Mouse (Mus musculus): Measurements from ENCODE around the gene Nxpe3. TPM values are rescaled to one million over a fixed set of nuclear protein-coding genes. Genes with fewer than 3 reads are reported as not detected.
A peak's percentile ranks its signal among the peaks of the same experiment; 100 is the strongest.

Gene Nxpe3
- total RNA-seq (2014; rRNA removed) = 1.8 and 2.4 TPM in 2 replicates
- 0.84 and 1.1 TPM in 2 replicates for polyA plus RNA-seq (2015; fragmentation: Nextera tagmentation; extraction: Ambion mirVana)

DNA sequence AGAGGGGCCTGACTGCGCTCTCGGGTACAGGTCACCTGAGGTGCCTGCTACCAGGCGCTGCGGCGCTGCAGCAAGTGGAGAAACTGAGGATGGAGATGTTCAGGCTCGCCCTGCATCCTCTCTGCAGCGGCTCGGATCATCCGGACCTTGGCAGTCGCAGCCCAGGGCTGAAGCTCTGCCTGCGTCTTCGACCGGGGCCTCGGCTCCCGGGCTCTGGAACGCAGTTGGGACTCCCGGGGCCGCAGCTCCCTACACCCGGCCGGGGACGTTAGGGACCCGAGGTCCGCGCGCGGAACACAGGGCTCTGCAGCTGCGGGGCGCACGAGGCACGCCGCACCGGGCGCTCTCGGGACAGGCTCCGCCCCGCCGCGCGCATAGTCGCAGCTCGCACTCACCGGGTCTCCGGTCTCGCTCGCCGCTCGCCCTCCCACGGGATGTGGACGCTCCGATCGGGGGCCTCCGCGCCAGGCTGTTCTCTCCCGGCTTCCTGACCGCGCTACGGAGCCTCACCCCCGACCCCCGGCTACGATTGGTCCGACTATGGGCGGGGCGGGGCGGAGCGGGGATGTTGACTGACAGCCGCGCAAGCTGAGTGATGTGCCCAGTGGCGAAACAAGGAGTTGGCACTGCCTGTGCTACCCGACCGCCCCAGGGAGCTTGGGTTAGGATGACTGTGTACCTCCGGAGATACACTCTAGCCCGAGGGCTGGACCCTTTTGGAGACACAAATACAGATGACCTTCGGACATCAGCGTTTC, at the start of gene Nxpe3:
Gene Nxpe3 (minus strand): TSS at position 393 of the 758 bp plus-strand sequence.
- DNase-seq (ENCODE audit: low spot score) (peak; percentile 90), ATAC-seq (peak; percentile 96)
- Histone ChIP-seq H3K36me3 (ENCODE audit: insufficient read depth, low read length) (no peaks in the 10 kb centered on the region), H3K4me2 (ENCODE audit: low read depth, low read length) (peak within 1 kb of the TSS; percentile 85), H3K9me3 (ENCODE audit: low read length) (no peaks in the 10 kb centered on the region), H3K4me3 (ENCODE audit: low read length) (peak within 1 kb of the TSS; percentile 85), H3K27me3 (ENCODE audit: insufficient read depth, low read length) (no peaks in the 10 kb centered on the region), H3K4me1 (ENCODE audit: insufficient read depth, low read length) (peaks cover 9% of the 10 kb centered on the region; the same call in 1 of the 2 replicates), H3K27ac (peak within 1 kb of the TSS; percentile 91), H3K9ac (replicated peaks; ENCODE audit: low read length) (peak within 1 kb of the TSS; percentile 79)
- TF ChIP-seq CTCF (IDR thresholded peaks at IDR 0.05; ENCODE audit: low read depth) = peak; percentile 43
- WGBS = under 1% methylated on average over 58 of the region's 74 CpGs

DNA sequence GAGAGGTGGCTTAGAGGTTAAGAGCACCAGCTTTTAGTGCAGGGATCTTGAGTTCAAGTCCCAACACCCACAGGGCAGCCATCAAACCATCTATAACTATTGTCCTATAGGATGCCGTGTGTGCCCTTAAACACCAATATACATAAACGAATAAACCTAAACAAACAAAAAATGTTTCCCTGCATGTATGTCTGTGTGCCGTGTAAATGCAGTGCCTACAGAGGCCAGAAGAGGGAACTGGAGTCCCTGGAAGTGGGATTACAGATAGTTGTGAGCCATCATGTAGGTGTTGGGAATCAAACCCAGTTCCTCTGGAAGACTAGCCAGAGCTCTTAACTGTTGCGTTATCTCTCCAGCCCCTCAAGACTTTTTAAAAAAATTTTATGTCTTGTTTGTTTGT, 45.7 kb upstream of the Nxpe3 start:
- no peak for DNase-seq (ENCODE audit: low spot score)
- Histone ChIP-seq H3K9me3 (ENCODE audit: low read length) (no peaks in the 10 kb centered on the region), H3K4me1 (ENCODE audit: insufficient read depth, low read length) (no peaks in the 10 kb centered on the region), H3K27me3 (ENCODE audit: insufficient read depth, low read length) (no peaks in the 10 kb centered on the region), H3K4me3 (ENCODE audit: low read length) (no peak overlapping the region), H3K27ac (no peak overlapping the region), H3K36me3 (ENCODE audit: insufficient read depth, low read length) (no peaks in the 10 kb centered on the region), H3K4me2 (ENCODE audit: low read depth, low read length) (no peak overlapping the region), H3K9ac (replicated peaks; ENCODE audit: low read length) (no peak overlapping the region)
- no peak for ATAC-seq
- TF ChIP-seq CTCF (IDR thresholded peaks at IDR 0.05; ENCODE audit: low read depth) = no peak
- WGBS = 94% methylated on average over 4 of the region's 4 CpGs

DNA sequence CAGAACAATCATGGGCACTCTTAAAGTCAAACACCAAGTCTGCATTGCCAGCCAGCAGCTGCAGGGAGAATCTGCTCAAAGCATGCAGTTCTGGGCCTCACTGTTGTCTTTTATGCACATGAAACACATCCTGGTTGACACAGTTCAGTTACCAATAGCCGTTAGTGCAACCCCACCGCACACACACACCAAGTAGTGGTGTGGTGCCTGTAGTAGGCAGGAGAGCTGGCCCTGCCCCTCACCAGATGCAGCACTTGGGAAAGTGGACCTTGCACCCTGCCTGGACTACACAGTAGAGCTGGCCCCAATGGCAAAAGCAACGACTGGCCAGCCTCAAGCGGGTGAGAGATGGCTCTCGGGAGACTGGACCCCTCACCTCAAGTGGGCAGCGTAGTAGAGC, 44.6 kb upstream of the Nxpe3 start:
- no peaks in the 10 kb centered on the region for H3K9me3 ChIP-seq (ENCODE audit: low read length)

GRCm38 (mm10) chr16:55938761-55939160, 43.7 kb upstream of the Nxpe3 start:
- no peak overlapping the region for H3K27ac ChIP-seq
- ATAC-seq = no peak
- no peaks in the 10 kb centered on the region for H3K27me3 ChIP-seq (ENCODE audit: insufficient read depth, low read length)
- H3K4me1 ChIP-seq (ENCODE audit: insufficient read depth, low read length) = no peaks in the 10 kb centered on the region
- no peak overlapping the region for H3K4me3 ChIP-seq (ENCODE audit: low read length)
- 86% methylated on average over 4 of the region's 4 CpGs for WGBS
- no peaks in the 10 kb centered on the region for H3K9me3 ChIP-seq (ENCODE audit: low read length)
- H3K36me3 ChIP-seq (ENCODE audit: insufficient read depth, low read length) = no peaks in the 10 kb centered on the region
- no peak for DNase-seq (ENCODE audit: low spot score)
- H3K4me2 ChIP-seq (ENCODE audit: low read depth, low read length) = no peak overlapping the region
- no peak for TF ChIP-seq CTCF (IDR thresholded peaks at IDR 0.05; ENCODE audit: low read depth)
- H3K9ac ChIP-seq (replicated peaks; ENCODE audit: low read length) = no peak overlapping the region

More for the DNA sequence above, 44.6 kb upstream of the Nxpe3 start:
- Histone ChIP-seq H3K4me1 (ENCODE audit: insufficient read depth, low read length) (no peaks in the 10 kb centered on the region), H3K4me2 (ENCODE audit: low read depth, low read length) (no peak overlapping the region), H3K4me3 (ENCODE audit: low read length) (no peak overlapping the region), H3K27ac (no peak overlapping the region), H3K27me3 (ENCODE audit: insufficient read depth, low read length) (no peaks in the 10 kb centered on the region), H3K9ac (replicated peaks; ENCODE audit: low read length) (no peak overlapping the region), H3K36me3 (ENCODE audit: insufficient read depth, low read length) (no peaks in the 10 kb centered on the region)
- 89% methylated on average over 6 of the region's 6 CpGs for WGBS
- DNase-seq (ENCODE audit: low spot score) (no peak), ATAC-seq (no peak)
- no peak for TF ChIP-seq CTCF (IDR thresholded peaks at IDR 0.05; ENCODE audit: low read depth)

- under 1% methylated on average over 24 of the region's 24 CpGs for WGBS
- Histone ChIP-seq H3K4me1 (ENCODE audit: insufficient read depth, low read length) (no peaks in the 10 kb centered on the region), H3K4me2 (ENCODE audit: low read depth, low read length) (peak within 1 kb of the TSS; percentile 78), H3K9me3 (ENCODE audit: low read length) (no peaks in the 10 kb centered on the region), H3K27ac (peak within 1 kb of the TSS; percentile 51), H3K36me3 (ENCODE audit: insufficient read depth, low read length) (no peaks in the 10 kb centered on the region), H3K9ac (replicated peaks; ENCODE audit: low read length) (peak within 1 kb of the TSS; percentile 63), H3K4me3 (ENCODE audit: low read length) (peak within 1 kb of the TSS; percentile 73), H3K27me3 (ENCODE audit: insufficient read depth, low read length) (no peaks in the 10 kb centered on the region)
- DNase-seq (ENCODE audit: low spot score) = peak; percentile 95
- ATAC-seq = peak; percentile 99
- peak; percentile 23; the same call in 1 of the 2 replicates for TF ChIP-seq CTCF (IDR thresholded peaks at IDR 0.05; ENCODE audit: low read depth)
Measured at GRCm38 (mm10) chr16:55934453-55935037, 39.5 kb upstream of the Nxpe3 start, which contains the start of gene Cep97. Gene Cep97, minus strand, starts transcription at chr16:55934855.

DNA sequence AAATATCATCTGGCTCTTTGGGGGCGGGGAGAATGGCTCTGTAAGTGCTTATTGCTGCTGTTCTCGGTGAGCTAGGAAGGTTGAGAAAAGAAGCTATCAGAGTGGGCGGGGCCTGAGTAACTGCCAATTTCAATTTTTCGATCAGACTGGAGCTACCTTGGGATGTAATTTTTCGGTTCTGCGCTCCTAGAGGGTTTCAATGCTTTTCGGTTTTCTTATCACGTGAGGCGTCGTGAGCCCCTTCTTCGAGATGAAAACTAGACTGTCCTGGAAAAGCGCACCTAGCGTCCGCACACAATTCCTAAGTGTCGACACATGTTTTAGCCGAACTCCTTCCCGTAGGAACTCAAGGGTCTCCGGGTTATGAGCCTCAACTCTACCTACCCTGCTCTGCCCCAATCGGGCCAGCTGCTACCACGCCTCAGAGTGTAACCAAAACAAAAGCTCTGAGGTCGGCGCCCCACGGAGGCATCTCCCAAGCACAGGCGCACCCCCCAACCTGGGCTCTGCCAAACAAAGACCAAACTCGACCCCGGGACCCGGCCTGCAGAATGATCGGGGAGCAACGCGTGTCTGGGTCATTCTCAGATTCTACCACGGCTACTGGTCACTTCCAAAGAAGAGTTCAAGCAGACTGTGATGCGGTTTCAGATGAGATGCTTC, 38.7 kb upstream of the Nxpe3 start:
- no peaks in the 10 kb centered on the region for H3K27me3 ChIP-seq (ENCODE audit: insufficient read depth, low read length)
- under 1% methylated on average over 32 of the region's 32 CpGs for WGBS
- peak overlapping the region; percentile 63 for H3K9ac ChIP-seq (replicated peaks; ENCODE audit: low read length)
- ATAC-seq (peak; percentile 46), DNase-seq (ENCODE audit: low spot score) (peak; percentile 42)
- H3K9me3 ChIP-seq (ENCODE audit: low read length) = no peaks in the 10 kb centered on the region
- no peaks in the 10 kb centered on the region; the same call in 1 of the 2 replicates for H3K36me3 ChIP-seq (ENCODE audit: insufficient read depth, low read length)
- TF ChIP-seq CTCF (IDR thresholded peaks at IDR 0.05; ENCODE audit: low read depth) = peak; percentile 31; the same call in 1 of the 2 replicates
- H3K4me2 ChIP-seq (ENCODE audit: low read depth, low read length) = peak overlapping the region; percentile 78
- H3K4me1 ChIP-seq (ENCODE audit: insufficient read depth, low read length) = no peaks in the 10 kb centered on the region
- H3K27ac ChIP-seq = peak overlapping the region; percentile 51
- H3K4me3 ChIP-seq (ENCODE audit: low read length) = peak overlapping the region; percentile 73
